Mouse (Mus musculus): Measurements from ENCODE around the gene Raph1. TPM values are rescaled to one million over a fixed set of nuclear protein-coding genes. Genes with fewer than 3 reads are reported as not detected.

Gene Raph1
- 23.6 and 32.6 TPM in 2 replicates for polyA plus RNA-seq (2015; fragmentation: Nextera tagmentation; extraction: Ambion mirVana)

GRCm38 (mm10) chr1:60566631-60567311 lies at the start of gene Raph1:
Gene Raph1 (minus strand): TSS chr1:60567104.
- Histone ChIP-seq H3K27me3 (replicated peaks; ENCODE audit: insufficient read depth, low read length) (no peaks in the 10 kb centered on the region), H3K4me3 (ENCODE audit: low read depth, low read length) (peak within 1 kb of the TSS; percentile 98), H3K36me3 (ENCODE audit: insufficient read depth, low read length) (no peaks in the 10 kb centered on the region), H3K9ac (replicated peaks; ENCODE audit: low read depth) (peak within 1 kb of the TSS; percentile 60), H3K27ac (ENCODE audit: low read length) (peak within 1 kb of the TSS; percentile 94), H3K4me1 (ENCODE audit: insufficient read depth, low read depth, low read length) (no peaks in the 10 kb centered on the region), H3K9me3 (ENCODE audit: low read length) (no peaks in the 10 kb centered on the region), H3K4me2 (replicated peaks; ENCODE audit: low read depth, low read length) (peak within 1 kb of the TSS; percentile 80)
- DNase-seq (ENCODE audit: low spot score) = peak; percentile 97
- WGBS = under 1% methylated on average over 45 of the region's 92 CpGs
- peak; percentile 98 for ATAC-seq
- TF ChIP-seq CTCF (IDR thresholded peaks at IDR 0.05) = no peak
- no peak for TF ChIP-seq EP300 (IDR thresholded peaks at IDR 0.05)

- Histone ChIP-seq H3K36me3 (ENCODE audit: insufficient read depth, low read length) (no peaks in the 10 kb centered on the region), H3K4me2 (replicated peaks; ENCODE audit: low read depth, low read length) (no peak overlapping the region), H3K4me1 (ENCODE audit: insufficient read depth, low read depth, low read length) (no peaks in the 10 kb centered on the region), H3K27ac (ENCODE audit: low read length) (no peak overlapping the region), H3K9me3 (ENCODE audit: low read length) (no peaks in the 10 kb centered on the region), H3K27me3 (replicated peaks; ENCODE audit: insufficient read depth, low read length) (no peaks in the 10 kb centered on the region), H3K9ac (replicated peaks; ENCODE audit: low read depth) (no peak overlapping the region), H3K4me3 (ENCODE audit: low read depth, low read length) (no peak overlapping the region)
- ATAC-seq (no peak), DNase-seq (ENCODE audit: low spot score) (no peak)
- 71% methylated on average over 1 of the region's 1 CpGs for WGBS
- no peak for TF ChIP-seq CTCF (IDR thresholded peaks at IDR 0.05)
Observed at GRCm38 (mm10) chr1:60615703-60616102, 48.8 kb upstream of the Raph1 start.

DNA sequence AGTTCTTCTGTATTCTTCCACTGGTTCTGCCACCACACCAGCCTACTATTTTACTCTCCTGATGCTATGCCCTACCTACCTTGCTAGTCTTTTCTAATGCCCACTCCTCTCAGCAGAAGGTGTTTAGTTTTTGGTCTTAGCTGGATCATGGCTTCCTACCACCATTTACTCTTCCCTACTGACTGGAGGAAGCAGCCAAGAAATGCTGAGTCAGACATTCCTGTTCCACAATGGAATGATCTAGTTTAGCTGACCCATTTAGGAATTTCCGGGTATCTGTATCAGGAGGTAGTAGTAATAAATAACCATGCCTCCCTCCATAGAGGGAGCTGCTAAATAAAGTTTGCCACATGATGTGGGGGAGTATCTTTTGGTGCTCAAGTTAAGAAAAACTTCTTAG lies 48.0 kb upstream of the Raph1 start:
- ATAC-seq (no peak), DNase-seq (ENCODE audit: low spot score) (no peak)
- TF ChIP-seq CTCF (IDR thresholded peaks at IDR 0.05) = no peak
- TF ChIP-seq EP300 (IDR thresholded peaks at IDR 0.05) = no peak
- H3K36me3 ChIP-seq (ENCODE audit: insufficient read depth, low read length) = no peaks in the 10 kb centered on the region
- no peak overlapping the region for H3K4me3 ChIP-seq (ENCODE audit: low read depth, low read length)
- no peaks in the 10 kb centered on the region for H3K27me3 ChIP-seq (replicated peaks; ENCODE audit: insufficient read depth, low read length)
- no peak overlapping the region for H3K4me2 ChIP-seq (replicated peaks; ENCODE audit: low read depth, low read length)
- no peaks in the 10 kb centered on the region for H3K4me1 ChIP-seq (ENCODE audit: insufficient read depth, low read depth, low read length)
- no peak overlapping the region for H3K9ac ChIP-seq (replicated peaks; ENCODE audit: low read depth)
- H3K27ac ChIP-seq (ENCODE audit: low read length) = no peak overlapping the region
- no peaks in the 10 kb centered on the region for H3K9me3 ChIP-seq (ENCODE audit: low read length)
- WGBS = 74% methylated on average over 1 of the region's 1 CpGs

DNA sequence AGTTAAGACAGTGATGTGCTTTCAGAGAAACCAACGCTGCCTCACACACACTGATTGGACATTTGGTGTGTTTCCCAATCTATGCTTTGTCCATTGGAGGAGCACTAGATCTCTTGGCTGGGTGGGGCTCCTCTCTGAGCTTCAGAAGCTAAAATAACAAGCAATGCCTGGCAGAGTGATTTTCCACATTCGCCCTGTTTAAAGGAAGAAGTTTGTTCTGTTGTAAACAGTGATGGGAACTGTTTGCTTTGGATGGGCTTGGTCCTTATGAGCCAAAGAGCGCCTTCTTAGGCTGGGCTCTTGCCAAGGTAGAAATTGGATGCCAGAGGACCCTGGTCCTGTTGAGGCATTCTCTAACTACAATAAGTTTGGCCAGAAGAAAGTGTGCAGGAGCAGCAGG lies 45.1 kb upstream of the Raph1 start:
- 50% methylated on average over 3 of the region's 3 CpGs for WGBS
- H3K4me3 ChIP-seq (ENCODE audit: low read depth, low read length) = no peak overlapping the region
- TF ChIP-seq CTCF (IDR thresholded peaks at IDR 0.05) (no peak), EP300 (IDR thresholded peaks at IDR 0.05) (no peak; the same call in 1 of the 2 replicates)

DNA sequence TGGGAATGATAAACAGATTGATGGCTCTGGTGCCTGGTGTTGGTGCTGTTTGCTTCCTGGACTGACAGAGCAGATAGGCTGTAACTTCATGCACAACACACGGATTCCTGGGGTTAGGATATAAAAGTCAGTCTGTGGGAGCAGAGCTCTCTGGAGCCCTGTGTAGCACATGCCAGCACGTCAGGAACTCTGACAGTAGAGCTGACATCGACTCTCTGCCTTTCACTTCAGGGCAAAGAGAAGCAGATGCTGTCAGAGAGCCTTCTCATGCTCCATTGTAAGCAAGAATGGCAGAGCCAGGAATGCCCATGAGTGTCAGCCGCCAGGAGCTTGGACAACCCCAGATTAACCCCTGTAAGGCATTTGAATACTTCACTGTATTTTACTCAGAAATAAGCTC lies 43.7 kb upstream of the Raph1 start:
- H3K9me3 ChIP-seq (ENCODE audit: low read length) = no peaks in the 10 kb centered on the region
- no peak for DNase-seq (ENCODE audit: low spot score)
- no peaks in the 10 kb centered on the region for H3K36me3 ChIP-seq (ENCODE audit: insufficient read depth, low read length)
- TF ChIP-seq EP300 (IDR thresholded peaks at IDR 0.05) = no peak
- TF ChIP-seq CTCF (IDR thresholded peaks at IDR 0.05) = no peak
- H3K4me1 ChIP-seq (ENCODE audit: insufficient read depth, low read depth, low read length) = 0 out of 2 replicates have a peak, but pooled peaks cover 6% of the 10 kb centered on the region
- no peaks in the 10 kb centered on the region for H3K27me3 ChIP-seq (replicated peaks; ENCODE audit: insufficient read depth, low read length)
- no peak for ATAC-seq
- no peak overlapping the region for H3K9ac ChIP-seq (replicated peaks; ENCODE audit: low read depth)
- H3K27ac ChIP-seq (ENCODE audit: low read length) = no peak overlapping the region
- 72% methylated on average over 4 of the region's 4 CpGs for WGBS
- H3K4me3 ChIP-seq (ENCODE audit: low read depth, low read length) = no peak overlapping the region
- no peak overlapping the region for H3K4me2 ChIP-seq (replicated peaks; ENCODE audit: low read depth, low read length)

More for the DNA sequence above, 45.1 kb upstream of the Raph1 start:
- DNase-seq (ENCODE audit: low spot score) = no peak
- H3K9ac ChIP-seq (replicated peaks; ENCODE audit: low read depth) = no peak overlapping the region
- H3K4me1 ChIP-seq (ENCODE audit: insufficient read depth, low read depth, low read length) = 0 out of 2 replicates have a peak, but pooled peaks cover 6% of the 10 kb centered on the region
- no peak overlapping the region for H3K4me2 ChIP-seq (replicated peaks; ENCODE audit: low read depth, low read length)
- no peak overlapping the region for H3K27ac ChIP-seq (ENCODE audit: low read length)
- no peak for ATAC-seq
- no peaks in the 10 kb centered on the region for H3K27me3 ChIP-seq (replicated peaks; ENCODE audit: insufficient read depth, low read length)
- H3K9me3 ChIP-seq (ENCODE audit: low read length) = no peaks in the 10 kb centered on the region
- no peaks in the 10 kb centered on the region for H3K36me3 ChIP-seq (ENCODE audit: insufficient read depth, low read length)

GRCm38 (mm10) chr1:60609011-60609775 lies 42.3 kb upstream of the Raph1 start:
- H3K36me3 ChIP-seq (ENCODE audit: insufficient read depth, low read length) = no peaks in the 10 kb centered on the region
- no peak overlapping the region for H3K4me2 ChIP-seq (replicated peaks; ENCODE audit: low read depth, low read length)
- TF ChIP-seq EP300 (IDR thresholded peaks at IDR 0.05) (peak; percentile 96), CTCF (IDR thresholded peaks at IDR 0.05) (no peak)
- 0 out of 2 replicates have a peak, but pooled peaks cover 6% of the 10 kb centered on the region for H3K4me1 ChIP-seq (ENCODE audit: insufficient read depth, low read depth, low read length)
- H3K27me3 ChIP-seq (replicated peaks; ENCODE audit: insufficient read depth, low read length) = no peaks in the 10 kb centered on the region
- H3K4me3 ChIP-seq (ENCODE audit: low read depth, low read length) = no peak overlapping the region
- ATAC-seq (peak; percentile 99), DNase-seq (ENCODE audit: low spot score) (peak; percentile 96)
- H3K27ac ChIP-seq (ENCODE audit: low read length) = peak overlapping the region; percentile 79
- H3K9me3 ChIP-seq (ENCODE audit: low read length) = no peaks in the 10 kb centered on the region
- no peak overlapping the region for H3K9ac ChIP-seq (replicated peaks; ENCODE audit: low read depth)
- 50% methylated on average over 8 of the region's 8 CpGs for WGBS
